Mouse (Mus musculus) olfactory bulb, adult 2 months (tissue): ENCODE measurements at regions not wholly inside any gene's neighbourhood (a gene's known extent, or its start where the extent isn't known, plus 50 kb on each side); places are given as distances from the start of the nearest gene placed in this dataset.

Experiments
- CTCF ChIP-seq: fragments of 200-500 bp; IDR thresholded peaks from 2 replicates; pipeline ENCODE4 v1.5.1; 2012; ENCODE audit warnings: low read depth, mild to moderate bottlenecking, low read length, moderate library complexity; ENCODE audit not compliant: insufficient read depth
- POLR2A ChIP-seq: fragments of 200-500 bp; IDR thresholded peaks from 2 replicates; pipeline ENCODE4 v1.6.1; 2012; ENCODE audit warnings: mild to moderate bottlenecking, low read depth, low read length, moderate library complexity; ENCODE audit not compliant: insufficient read depth

GRCm38 (mm10) chr13:82509512-82509911 is 726.6 kb downstream of the Cetn3 start:
- TF ChIP-seq CTCF: no peak
- no peak for TF ChIP-seq POLR2A
